Mouse (Mus musculus) R1 (cell line): ENCODE measurements around the gene Bahd1.

Experiments used
- DNase-seq: peaks from one replicate; pipeline ENCODE4 v3.0.0-alpha.2; 2018; ENCODE audit warnings: low read depth, low spot score

The Bahd1 gene

DNA sequence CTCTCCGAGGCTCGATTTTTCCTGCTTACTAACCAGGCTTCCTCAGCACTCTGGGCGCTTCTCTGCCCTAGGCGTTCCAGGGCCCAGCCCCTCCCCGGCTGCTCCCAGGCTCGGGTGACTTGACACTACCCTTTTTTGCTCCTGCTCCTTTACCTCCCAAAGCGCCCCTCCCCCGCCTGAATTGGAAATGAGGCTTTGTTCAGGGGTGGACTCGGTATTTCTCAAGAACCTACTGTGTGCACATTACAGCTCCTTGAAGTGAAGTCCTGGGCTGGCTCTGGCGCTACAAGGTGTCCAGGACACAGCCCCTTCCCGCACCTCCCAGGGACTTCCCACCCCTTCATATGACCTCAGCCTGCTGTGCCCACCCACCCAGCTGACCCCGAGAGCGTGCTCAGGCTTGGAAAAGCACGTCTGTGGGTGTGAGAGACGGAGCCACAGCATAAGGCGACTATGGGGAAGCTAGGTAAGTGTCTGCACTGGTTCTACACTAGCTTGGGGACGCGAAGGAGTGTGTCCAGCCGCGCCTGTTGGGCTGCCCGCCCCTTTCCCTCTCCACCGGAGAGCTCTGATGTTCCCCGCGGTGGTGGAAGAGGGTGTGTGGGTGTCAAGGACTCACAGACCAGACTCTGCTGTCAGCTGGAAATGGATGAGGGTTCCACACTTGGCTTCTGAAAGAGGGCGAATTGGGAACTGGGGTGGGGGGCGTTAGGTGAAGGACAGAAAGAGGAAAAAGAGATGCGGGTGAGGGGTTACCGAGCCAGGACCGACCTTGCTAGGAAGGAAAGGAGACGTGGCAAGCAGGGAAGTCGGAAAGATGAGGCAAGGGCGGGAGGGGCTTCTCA is at the start of gene Bahd1:
Gene Bahd1, plus strand, starts transcription at position 397 of the 845 bp plus-strand sequence.
- peak; percentile 79 for DNase-seq

- no peak for DNase-seq
These were observed 48.4 kb upstream of the Bahd1 start for GRCm38 (mm10) chr2:118851756-118852155.

DNA sequence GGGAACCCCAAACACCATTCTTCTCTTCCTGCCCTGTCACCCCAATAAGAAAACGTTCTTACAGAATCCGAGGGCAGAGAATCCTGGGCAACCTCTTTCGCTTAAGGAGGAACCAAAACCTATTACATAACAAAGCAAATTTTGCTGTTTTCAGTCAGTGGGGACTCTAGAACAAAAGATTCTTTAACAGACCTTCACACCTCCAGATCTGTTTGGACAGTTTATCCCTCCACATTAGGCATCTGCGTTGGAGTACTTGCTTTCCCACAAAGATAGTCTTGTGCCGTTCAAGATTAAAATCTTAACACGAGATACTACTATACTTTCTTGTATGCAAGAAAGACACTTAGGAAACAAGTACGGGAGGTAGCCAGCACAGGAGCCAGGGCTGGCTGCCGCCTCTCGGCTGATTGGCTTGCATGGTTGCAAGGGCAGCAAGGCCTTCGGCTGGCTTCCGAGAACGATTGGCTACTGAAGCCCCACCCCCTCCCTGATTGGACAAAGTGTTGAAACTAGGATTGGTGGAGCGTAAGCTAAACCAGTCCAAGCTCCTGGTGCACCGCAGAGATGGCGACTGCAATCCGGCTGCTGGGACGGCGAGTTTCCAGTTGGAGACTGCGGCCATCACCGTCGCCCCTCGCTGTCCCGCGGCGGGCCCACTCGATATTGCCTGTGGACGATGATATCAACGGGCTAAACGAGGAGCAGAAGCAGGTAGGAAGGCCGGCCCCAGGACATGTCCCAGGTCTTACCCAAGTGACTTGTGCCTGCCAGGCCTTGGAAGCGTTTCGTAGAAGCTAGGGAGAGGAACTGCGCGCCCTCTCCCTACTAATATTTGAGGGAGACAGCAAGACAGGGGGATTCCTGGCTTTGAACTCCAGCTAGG is 38.5 kb upstream of the Bahd1 start, which contains the start of gene Ivd:
Gene Ivd, plus strand, starts transcription at position 501 of the 886 bp plus-strand sequence.
- DNase-seq: peak; percentile 98

- no peak for DNase-seq
These were observed 37.9 kb upstream of the Bahd1 start for GRCm38 (mm10) chr2:118862340-118862675.

GRCm38 (mm10) chr2:118870601-118871000 is 29.6 kb upstream of the Bahd1 start:
- no peak for DNase-seq

- DNase-seq: no peak
These were observed 29.1 kb upstream of the Bahd1 start for GRCm38 (mm10) chr2:118871032-118871431.

- no peak for DNase-seq
These were observed 27.2 kb upstream of the Bahd1 start for GRCm38 (mm10) chr2:118873018-118873417.

GRCm38 (mm10) chr2:118873890-118874430 is 26.2 kb upstream of the Bahd1 start:
- no peak for DNase-seq

DNA sequence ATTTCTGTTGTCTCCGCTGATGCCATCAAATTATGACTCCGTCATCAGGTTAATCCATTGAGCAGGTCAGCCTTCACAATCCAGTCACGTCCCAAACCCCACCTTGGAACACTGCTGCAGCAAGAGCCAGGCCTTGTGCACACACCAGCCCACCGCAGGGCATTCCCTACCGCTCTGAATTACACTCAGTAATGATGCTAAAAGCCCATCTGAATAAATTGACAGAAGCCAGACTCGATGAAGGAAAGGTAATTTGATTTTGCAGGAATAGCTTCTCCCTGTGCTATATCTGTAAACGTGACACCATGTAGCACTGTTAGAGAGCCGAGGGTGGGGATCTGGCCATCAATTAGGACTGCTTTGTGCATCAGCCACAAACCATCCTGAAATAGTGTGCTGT is 24.9 kb upstream of the Bahd1 start:
- DNase-seq: no peak

GRCm38 (mm10) chr2:118876453-118876852 is 23.7 kb upstream of the Bahd1 start:
- no peak for DNase-seq

DNA sequence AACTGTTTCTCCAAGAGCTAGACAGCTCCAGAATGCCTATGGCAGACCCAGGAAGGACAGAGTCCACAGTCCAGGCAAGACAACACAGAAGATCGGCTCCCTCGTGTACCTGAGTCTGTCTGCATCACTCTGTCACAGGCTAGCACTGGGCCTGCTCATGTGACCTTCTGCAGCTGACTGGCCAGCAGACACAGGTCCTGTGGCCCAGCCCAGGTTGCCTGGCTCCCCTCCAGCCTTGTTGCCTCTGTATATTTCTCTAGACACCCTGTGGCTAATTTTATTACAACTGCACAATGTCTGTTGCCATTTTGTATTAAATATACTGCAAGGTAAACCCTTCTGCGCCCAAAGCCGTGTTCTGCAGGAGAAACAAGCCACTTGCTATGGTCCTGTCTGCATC is 19.2 kb upstream of the Bahd1 start:
- DNase-seq: no peak

DNA sequence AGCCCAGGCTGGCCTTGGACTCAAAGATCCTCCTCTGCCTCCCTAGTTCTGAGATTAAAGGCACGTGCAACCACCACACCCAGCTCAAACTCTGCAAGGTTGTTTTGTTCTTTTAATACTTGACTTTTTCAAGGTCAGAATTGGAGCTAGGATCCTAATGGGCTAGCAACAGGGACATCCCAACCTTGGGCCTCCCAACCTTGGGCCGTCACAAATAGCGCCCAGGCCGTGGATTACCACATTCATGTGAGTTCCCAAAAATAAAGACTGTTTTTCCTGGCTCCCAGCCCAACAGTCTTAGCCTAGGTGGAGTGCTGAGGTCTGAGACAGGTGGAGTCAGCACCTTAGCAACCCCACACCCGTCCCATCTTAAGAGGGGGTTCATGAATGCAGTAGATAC is 18.2 kb upstream of the Bahd1 start:
- DNase-seq: no peak

DNA sequence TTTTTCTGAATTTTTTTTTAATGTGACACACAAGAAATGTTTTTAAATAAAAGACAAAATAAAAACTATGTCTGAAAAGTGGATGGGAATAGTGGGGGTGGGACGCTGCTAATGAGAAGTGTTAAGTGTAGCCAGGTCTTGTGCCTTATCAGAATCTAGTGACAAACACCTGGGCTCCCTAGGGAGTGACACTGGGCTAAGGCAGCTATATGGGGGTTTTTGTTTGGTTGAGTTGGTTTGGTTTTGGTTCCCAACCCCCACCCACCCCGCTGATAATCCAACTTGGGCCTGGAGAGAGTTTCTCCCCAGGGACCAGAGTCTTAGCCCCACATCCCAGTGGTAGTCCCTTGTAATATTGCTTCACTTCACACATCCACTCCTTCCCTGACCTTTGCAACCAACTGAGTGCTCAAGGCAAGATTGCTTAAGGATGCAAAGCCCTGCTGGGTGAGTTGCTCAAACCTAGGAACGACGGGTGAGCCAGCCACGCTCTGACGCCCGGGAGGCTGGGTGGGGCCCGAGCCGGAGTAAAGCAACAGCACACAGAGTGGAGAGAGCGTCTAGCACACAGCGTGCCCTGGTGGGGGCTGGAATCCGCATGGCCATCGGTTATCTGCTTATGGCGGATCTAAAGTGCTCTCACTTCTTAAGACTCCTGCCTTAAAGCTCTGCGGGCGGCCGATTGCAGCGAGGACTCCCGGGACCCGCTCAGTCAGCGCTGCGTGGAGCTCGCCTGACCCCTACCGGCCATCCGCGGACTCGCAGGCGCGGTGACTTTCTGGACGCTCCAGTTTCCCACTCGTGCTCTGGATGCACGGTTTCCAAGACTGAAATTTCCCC is 17.1 kb upstream of the Bahd1 start:
- DNase-seq: peak; percentile 70

DNA sequence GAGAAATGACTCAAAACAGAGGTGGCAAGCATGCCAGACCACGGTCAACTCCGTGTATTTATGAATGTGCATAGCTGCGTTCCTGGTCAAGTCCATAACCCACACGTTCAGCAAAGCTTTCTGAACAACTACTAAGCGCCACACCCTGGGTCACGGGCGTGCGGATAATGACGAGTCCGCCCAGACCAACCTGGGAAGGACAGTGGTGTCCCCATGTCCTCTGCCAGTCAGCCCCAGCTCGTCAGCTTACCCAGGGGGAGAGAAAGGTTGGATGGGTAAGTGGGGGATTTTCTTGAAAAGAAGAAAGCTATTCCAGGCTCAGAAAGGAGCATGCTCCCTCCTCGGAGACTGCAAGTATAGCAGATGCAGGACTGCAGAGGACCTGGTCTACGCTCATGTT is 12.7 kb upstream of the Bahd1 start:
- no peak for DNase-seq

GRCm38 (mm10) chr2:118887845-118888548 is 12.2 kb upstream of the Bahd1 start:
- no peak for DNase-seq

GRCm38 (mm10) chr2:118891173-118891572 is 9.0 kb upstream of the Bahd1 start:
- no peak for DNase-seq

GRCm38 (mm10) chr2:118895990-118896913 is 3.9 kb upstream of the Bahd1 start:
- DNase-seq: peak; percentile 68

DNA sequence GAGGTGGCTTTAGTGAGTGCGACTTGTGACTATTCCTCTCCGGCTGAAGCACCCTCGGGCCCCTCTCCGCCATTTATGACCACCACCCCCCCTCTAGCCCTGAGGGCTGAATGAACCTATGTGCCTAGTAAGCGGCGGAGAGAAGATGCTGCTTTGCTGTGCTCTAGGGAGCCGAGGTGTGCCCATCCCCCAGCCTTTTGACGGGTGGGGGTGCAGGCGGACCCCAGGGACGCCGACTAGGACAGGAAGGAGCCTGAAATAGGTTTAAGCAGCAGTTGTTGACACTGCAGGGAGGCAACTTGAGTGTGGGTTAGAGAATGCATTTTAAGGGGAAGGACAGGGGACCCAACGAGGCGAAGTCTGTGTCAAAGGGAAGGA is 3.3 kb upstream of the Bahd1 start:
- peak; percentile 21 for DNase-seq

DNA sequence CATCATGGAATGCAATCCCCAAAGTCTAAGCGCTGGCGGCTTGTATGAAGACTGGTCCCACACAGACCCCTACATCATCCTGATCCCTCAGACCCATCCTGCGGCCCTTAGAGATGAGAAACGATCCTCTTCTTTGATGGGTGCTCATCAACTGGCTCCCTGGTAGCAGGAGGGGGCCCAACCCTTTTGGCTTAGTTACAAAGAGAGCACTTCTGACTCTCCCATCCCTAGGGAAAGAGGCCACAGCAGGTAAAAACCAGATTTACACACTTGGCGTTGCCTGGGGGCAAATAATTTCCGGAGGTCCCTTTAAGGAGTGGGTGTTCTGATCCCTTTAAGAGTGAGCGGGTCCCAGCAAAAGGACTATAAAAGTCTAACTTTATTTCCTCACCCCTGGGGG is 2.8 kb upstream of the Bahd1 start:
- DNase-seq: peak; percentile 20

DNA sequence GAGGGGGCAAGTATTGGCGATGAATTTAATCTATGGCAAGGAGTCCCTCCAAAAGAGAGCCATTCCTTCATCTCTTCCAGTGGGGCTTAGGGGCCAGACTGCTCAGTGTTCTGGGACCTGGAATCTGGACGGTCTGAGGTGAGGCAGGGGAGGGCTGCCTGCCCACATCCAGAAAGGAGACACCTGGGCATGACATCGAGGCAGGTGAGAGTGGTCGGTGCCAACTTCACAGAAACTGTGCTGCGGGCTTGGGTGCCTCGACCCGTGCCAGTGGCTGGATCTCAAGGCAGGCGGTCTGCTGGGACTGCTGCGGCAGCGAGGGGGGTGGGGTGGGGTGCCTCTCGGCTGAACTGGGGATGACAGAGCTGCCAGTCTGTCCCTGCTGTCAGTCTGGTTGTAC is 2.4 kb upstream of the Bahd1 start:
- DNase-seq: no peak
